Mouse (Mus musculus) kidney, postnatal 36 days (tissue): ENCODE data around the gene Tmem38b.

Source experiments
- DNase-seq, 2 experiments: peaks; one replicate each; pipeline ENCODE4 v3.0.0; 2021 to 2022; ENCODE audit warnings: mixed read lengths in 2 of 2

Tmem38b gene

DNA sequence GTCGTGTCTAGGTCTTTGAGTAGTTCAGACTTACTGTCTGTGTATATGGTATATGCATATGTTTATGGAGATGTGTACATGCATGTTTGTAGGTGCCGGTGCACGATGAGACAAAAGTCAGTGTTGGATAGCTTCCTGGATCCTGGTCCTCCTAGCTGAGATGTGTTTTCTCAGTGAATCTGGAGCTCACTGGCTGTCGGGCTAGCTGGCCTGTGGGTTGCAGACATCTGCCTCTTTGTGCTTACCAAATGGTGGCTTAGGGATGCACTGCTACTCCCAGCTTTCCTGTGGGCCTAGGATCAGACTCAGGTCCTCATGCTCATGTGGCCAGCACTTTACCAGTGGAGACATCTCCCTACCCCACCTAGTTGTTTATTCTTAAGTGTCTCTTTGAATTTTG lies 4.2 kb downstream of the Tmem38b start:
- no peak for DNase-seq

DNA sequence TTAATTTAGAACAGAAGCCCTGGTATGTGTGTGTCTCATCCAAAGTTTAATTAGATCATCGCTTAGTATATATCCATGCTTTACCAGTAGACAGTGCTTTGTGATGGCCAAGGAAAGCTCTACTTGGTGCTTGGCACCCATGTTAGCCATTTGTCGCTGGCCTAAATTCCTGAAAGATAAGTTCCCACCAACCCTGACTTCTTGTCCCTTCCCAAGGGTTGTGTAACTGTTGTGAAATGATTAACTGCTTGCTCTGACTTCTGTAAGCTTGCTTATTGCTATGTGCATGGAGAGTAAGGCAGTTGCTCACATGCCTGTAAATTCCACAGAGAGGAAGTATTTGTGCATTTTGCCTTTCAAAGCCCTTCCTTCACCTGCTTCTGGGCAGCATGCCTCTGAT lies 4.7 kb downstream of the Tmem38b start:
- DNase-seq, result peak in 1 of 2 experiments; percentile 48

DNA sequence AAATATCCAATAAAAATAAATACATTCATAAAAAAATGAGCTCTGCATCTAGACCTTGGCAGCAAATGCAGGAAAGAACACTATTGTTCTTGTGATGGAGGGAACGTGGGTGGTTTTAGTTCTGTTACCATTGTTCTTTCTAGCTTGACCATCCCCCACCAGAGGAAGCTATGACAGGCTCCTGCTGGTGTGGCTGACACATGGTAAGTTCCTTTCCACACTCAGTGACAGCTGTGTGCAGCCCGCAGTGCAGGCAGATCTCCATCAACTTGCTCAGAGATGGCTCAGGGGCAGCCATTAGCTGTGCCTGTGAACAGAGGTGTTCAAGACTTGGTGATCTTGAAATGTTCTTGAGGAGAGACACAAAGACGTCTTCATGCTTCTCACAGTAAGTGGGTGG lies 6.5 kb downstream of the Tmem38b start:
- DNase-seq, result no peak

DNA sequence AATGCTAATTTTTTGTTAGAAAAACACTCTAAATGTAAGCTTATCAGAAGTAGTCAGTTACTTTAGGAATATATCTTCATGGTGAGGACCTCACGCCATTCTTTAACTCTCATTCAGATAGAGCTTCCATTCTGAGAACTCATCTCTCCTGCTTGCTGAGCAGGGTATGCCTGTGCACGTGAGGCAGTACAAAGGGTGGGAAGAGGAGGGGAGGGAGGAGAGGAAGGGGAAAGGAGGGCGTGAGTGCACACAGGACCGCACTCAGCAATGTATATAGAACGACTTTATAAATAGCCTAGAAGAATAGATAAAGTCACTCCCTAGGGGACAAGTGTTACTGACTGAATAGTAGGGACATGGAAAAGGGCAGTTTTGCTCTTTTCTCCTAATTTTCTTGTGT lies 11.1 kb downstream of the Tmem38b start:
- no peak for DNase-seq

DNA sequence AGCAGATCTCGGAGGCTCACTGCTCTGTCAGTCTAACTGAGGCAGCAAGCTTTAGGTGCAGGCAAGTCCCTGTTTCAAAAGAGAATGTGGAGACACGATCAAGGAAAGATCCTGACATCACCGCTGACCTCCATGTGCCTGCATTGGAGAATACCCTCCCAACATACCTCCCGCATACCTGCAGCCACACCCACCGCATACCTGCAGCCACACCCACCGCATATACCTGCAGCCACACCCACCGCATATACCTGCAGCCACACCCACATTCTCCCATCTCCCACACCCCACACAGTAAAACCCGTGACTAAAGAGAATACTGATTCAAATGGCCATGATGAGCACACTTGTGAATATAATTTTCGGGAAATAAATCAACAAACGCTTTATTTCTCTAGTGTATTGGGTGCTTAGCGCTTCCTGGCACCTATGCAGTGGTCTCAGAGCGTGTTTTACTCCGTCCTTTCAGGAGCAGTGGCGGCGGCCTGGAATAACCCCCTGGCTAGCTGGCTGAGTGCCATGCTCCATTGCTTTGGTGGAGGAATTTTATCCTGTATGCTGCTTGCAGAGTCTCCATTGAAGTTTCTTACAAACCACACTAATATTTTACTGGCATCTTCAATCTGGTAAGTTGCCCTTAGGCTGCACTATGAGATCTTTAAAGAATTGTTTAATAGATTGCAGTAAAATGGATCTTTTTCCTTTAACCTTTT lies 14.5 kb downstream of the Tmem38b start:
- peak; percentile 42 to 76 for DNase-seq

DNA sequence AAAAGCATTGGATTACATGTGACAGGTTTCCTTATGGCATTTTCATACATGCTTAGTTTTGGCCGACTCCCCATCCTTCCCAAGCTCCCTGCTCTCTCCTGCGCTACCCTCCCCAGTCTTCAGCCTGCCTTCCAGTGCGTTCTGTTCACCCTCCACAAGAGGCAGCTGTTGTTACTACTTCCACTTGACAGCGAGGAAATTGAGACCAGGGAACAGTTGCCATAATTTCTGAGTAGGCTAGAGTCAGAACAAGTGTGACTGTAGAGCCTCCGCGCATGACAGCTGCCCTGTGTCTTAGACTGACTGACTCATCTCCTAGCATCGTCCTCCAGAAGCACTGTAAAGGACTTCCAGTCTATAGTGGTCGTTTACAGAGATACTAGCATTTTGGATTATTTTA lies 17.7 kb downstream of the Tmem38b start:
- DNase-seq, result no peak

DNA sequence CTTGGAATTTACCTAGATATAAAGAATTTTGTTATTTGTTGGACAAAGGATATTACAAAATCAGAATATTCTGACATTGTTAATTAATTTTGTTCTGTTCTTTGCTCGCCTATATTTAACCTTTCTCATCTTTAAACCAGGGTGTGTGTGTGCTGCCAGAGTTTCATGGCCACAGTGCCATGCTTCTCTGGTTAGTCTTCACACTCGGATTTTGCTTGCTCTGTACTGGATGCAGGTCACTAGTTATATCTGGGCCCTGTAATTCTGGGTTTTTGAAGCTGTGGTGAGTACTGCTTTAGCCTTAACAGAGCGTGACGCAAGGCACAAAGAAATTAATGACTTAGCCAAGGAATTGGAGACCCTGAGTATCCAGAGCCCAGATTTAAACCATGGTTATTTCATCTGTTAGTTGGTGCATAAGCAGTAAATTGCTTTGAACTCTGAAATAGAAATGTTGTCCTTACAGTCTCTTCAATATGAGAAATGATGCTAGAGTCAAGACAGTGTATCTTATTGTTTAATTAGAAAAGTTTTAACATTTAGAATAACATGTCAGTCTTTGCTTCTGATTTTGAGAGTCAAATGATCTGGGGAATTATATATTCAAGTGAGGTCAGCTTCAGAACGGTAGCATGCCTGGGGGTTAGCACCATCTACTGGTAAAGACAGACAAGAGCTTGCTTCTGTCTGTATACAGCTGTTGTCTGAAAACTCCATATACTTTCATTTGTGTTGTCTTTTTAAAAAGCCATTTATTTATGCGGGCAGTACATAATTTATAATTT lies 19.2 kb downstream of the Tmem38b start:
- DNase-seq, result peak; percentile 47 to 53

DNA sequence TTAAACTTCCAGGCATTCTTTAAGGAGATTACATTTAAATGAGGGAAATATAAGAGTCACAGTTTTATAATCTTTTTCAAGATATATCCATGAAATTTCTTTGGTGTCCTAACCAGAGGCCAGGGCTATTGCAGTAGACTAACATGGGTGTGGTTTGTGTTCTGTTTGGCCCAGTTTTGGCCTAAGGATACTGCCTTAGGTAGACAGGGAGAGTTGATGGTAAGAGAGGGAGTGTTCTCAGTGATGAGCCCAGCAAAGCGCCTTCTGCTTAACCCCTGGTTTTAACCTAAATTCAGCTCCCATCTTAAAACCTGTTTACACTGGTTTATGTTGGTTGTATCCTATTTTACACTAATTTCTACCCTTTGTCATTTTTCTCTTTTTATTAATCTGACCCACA lies 19.8 kb downstream of the Tmem38b start:
- DNase-seq, result no peak

DNA sequence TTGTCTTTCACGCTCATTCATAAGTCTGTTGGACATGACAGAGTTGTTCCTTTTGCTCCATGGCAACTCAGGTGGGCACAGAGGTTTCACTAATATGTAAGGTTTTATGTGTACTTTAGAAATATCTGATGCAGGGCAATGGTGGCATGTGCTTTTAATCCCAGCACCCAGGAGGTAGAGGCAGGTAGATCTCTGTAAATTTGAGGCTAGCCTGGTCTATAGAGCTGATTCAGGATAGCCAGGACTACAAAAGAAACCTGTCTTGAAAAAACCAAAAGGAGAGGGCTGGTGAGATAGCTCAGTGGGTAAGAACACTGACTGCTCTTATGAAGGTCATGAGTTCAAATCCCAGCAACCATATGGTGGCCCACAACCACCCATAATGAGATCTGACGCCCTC lies 20.5 kb downstream of the Tmem38b start:
- no peak for DNase-seq

DNA sequence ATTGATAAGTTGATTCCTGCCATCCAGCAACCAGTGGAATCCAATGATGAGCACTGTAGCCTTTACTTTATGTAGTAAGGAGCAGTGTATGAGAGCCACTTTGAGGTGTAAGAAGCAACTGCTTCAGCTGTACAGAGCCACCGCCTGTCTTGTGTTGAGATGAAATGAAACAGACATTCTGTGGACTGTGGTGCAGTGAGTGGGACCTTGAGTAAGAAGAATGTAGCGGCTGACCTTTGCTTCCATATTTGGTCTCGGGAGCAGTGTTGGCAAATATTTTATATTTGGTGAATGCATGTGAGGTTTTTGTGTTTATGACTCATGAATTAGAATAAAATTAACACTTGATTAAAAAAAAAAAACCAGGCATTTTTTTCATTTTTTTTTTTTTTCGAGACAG lies 21.7 kb downstream of the Tmem38b start:
- no peak for DNase-seq

DNA sequence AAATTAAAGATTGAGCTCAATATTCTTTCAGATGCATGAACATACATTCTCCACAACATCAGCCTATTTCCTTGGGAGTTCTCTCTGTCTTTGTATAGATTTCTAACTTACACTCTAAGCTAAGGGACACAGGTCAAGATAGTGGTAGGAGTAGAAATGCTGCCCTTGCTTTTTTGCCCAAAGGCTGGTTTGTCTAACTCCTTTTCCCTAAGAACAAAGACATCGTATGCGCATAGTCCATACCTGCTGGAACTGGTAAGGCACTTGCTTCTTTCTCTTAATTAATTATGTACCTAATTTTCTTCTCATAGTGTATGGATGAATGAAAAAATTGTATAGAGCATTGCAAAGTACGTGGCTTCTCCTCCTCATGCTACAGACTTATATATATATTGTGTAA lies 22.5 kb downstream of the Tmem38b start:
- no peak for DNase-seq

DNA sequence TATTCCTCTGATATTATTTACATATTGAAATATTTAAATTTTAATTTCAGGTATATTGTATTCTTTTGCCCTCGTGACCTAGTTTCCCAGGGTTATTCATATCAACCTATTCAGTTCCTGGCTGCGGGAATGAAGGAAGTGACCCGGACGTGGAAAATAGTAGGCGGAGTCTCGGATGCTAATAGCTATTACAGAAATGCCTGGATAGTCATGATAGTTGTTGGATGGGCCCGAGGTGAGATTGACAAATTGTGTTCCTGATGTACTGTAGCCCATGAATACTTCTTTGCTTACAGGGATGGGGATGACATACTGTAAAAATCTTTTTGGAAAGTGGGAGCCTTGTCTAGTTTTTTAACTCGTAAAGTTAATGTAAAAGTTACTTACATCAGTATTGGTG lies 23.0 kb downstream of the Tmem38b start:
- no peak for DNase-seq

DNA sequence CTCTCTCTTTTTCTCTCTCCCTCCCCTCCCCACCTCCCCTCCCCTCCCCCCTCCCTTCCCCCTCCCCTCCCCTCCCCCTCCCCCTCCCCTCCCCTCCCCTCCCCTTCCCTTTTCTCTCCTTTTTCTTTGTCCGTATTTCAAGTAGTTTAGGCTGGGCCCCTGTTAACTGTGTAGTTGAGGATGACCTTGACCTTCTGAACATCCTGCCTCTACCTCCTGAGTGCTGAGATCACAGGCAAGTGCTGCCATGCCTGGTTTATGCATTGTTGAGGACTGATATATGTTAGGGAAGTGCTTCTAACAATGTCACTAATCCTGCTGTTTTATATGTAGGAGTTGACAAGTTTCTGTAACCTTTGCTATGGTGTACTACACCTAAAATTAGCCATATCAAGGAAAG lies 24.0 kb downstream of the Tmem38b start:
- no peak for DNase-seq

DNA sequence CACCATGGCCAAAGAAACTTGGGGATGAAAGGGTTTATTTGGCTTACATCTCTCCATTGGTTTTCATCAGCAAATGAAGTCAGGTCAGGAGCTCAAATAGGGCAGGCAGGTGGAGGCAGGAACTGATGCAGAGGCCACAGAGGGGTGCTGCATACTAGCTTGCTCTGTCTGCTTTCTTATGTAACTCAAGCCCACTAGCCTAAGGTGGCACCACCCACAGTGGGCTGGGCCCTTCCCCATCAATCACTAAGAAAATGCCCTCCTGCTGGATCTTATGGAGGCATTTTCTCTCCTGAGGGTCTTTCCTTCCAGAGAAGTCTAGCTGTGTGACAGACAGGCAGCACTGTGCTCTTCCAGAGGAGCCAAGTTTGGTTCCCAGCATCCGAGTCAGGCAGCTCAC lies 27.5 kb downstream of the Tmem38b start:
- no peak for DNase-seq

DNA sequence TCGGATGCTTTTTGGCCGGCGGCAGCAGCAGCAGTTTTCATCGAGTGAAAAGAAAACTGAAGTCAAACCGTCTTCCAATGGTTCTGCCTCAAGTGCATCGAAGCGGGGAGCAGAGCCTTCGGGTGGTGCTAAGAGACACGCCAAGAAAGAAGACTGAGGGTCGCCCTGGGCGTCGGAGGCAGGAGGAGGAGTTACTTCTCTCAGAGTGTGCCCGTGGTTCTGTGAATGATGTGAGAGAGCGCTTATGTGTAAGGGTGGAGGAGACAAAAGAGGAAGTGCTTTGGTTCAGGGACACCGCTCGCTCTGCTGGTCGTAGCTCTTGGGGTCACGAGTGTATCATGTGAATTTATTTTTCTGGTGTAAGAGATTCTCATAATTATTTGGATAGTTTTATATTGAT lies 34.1 kb downstream of the Tmem38b start:
- no peak for DNase-seq

DNA sequence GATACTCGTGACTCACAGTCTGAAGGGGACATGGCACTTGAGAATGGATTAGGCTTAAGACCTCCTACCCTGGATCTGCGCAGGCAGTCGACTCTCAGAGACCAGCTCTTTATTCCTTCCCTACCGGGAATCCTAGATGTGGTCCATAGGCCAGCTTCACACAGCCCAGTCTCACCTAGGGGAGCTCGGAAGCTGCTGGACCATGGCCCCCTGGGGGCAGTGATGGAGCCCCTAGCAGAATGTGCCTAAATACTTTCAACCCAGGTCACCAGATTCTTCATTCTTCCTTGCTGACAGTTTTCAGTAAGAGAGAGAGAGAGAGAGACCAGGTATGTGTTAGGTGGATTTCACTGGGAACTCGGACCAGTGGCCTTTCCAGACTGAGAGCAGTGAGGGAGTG lies 36.3 kb downstream of the Tmem38b start:
- no peak for DNase-seq

DNA sequence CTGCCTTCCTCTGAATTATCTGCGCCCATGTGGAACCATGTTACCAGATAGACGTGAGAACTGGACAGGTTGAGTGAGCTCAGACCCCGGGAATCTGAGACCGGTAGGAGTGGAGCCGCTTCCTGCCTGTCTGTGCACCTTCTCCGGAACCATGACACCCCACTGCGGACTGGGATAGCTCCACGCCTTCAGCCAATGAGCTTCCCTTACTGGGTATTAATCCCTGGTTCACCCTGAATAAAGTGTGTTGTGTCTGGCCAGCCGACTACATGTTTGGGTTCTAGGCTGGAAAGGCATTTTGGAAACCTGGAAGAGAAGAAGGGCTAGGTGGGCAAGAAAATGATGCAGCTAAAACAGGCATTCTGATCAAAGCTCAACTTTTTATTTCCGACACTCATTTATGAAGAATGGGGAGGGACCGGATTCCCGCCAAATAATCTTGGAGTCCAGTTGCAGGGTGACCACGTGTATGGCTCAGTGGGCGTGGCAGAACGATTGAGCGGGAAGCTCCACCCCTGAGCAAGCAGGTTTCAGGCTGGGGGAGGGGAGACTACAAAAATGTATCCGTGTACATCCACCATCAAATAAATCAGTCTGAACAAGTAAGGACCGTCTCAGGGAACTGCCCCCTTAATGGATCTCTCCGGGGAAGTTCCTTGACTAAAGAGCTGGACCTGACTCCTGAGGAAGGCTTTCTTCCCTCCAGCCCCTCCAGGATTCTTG lies 38.4 kb downstream of the Tmem38b start:
- DNase-seq, result no peak

DNA sequence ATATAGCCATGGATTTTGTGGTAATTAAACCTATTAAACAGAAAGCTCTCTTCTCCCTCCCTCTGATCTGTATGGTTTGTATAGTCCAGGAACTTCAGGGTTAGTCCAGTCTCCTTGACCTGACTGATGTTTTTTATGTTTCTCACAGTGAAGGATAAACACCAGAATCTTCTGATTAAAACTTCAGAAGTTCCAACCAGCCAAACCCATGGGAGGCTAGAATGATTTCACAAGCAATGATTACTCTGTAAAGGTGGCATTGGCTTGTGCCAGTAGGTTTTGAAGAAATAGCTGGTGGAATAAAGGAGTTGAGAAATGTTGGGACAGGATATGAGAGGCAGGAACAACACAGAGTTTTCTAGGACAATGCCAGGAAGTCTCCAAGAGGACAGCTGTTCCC lies 40.6 kb downstream of the Tmem38b start:
- no peak for DNase-seq

DNA sequence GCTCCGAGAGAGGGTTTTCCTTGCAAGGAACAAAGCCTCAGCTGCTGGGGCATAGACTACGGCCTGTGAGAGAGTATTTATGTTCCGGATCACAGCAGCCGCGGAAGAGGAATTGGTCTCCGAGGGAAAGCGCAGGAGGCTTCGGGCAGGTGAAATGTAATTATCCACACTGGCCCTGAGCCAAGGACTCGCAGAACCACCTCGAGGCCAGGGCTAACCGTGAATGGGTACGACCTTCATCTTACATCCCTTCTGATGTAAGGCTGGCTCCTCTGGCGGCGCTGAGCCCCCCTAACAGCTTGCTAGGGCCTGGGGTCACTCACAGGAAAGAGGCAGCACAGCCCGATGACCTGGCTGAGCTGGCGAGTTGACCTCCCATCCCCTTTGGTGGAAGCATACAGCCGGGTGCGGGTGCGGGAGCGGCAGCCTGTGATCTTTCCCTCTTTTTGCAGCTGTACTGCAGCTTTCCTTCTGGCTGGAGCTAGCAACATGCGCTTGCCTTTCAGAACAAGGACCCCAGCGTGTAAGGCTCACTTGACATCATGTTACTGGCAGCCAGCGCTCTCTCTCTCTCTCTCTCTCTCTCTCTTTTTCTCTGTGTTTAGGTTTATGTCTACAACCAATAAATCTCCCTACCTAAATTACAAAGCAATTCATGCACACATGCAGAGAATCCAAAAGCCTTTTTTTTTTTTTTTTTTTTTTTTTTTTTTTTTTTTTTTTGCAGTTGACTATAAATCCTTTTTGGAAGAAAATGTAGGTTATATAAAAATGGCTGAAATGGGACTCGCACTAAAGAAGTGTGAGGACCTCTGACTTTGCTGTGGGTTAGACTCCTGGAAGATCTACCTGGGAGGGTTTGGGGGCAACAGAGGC lies 52.9 kb downstream of the Tmem38b start:
- DNase-seq, result peak in 1 of 2 experiments; percentile 20

DNA sequence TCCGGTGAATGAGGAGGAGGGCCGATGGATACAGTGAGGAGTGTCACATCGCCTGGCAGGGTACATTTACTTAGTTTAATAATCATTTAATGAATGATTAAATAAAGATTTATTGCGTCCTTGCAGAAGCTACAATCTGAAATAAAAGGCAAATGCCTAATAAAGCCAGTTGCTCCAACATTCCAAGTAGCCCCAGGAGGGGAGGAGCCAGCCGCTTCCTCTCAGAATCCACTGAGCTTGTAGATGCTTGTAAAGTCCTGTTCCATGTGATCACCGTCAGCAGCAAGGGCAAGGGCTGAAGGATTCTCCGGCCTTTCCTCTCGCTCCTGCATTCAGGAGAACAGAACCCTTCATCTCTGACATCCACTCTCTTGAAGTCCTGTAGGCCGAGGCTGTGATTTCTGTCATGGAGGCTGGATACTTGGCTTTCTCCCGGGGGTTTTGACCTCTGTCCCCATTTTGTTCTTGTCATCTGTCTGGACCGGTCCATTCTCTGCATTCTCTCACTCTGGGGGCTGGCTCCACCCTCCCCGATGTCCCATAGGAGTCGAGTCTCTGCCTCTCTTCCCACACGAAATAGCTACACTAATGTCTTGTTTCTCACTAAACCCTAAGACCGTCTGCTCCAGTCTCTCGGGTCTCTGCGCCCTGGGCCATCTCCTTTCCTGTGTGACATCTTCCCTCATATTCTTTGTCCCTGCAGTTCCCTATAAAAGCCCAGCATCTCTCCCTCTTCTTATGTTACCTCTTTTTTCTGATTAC lies 57.3 kb downstream of the Tmem38b start:
- no peak for DNase-seq

DNA sequence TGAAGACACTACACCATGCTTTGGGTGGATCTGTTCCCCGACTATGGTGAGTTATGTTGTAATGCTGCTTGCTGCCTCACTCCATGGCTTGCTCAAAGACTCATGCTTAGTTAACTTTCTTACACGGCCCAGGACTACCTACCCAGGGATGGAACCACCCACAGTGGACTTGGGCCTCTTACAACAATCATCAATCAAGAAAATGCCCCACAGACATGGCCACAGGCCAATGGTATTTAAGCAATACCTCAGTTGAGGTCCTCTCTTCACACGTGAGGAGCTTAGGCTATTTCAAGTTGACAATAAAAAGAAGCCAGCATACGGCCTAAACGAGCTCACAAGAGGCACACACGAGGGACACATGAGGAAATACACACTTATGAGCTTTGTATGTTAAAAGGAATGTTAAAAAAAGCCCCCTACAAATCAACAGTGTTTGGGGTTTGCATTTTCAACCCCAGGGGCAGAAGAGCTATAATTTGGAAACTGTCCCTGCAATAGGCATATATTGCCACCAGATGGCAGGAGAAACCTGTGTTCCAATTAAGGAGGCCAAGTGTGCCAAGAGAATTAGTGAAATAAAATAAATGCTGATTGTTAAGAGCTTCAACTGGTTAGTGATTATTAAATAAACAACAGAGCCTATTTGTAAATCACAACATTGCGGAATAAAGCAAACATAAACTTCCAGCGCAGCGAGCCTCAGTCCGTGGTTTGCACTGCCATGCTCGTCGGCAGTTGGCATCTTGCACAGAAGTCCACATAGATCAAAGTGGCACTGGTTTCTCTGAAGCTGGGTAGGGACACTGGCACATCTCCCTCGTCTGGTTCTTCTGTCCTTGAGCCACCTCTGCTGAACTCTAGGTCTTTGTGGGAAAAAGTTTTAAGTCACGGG lies 58.8 kb downstream of the Tmem38b start:
- peak; percentile 31 to 59 for DNase-seq
